Mouse (Mus musculus): ENCODE data around the gene Rbm3.

- no peak for TF ChIP-seq POLR2A (IDR thresholded peaks at IDR 0.05; ENCODE audit: borderline replicate concordance, extremely low read depth, insufficient read depth, insufficient read length, poor library complexity, severe bottlenecking)
- TF ChIP-seq CTCF (IDR thresholded peaks at IDR 0.05; ENCODE audit: borderline replicate concordance, extremely low read depth, insufficient read depth, insufficient read length) = no peak
Measured at GRCm38 (mm10) chrX:8102213-8102668, 43.4 kb downstream of the Rbm3 start.

All from brain, embryonic 14.5 days (tissue).